Mouse (Mus musculus): ENCODE data around the gene Itgb3.

The Itgb3 gene

GRCm38 (mm10) chr11:104582630-104583364 lies 25.0 kb upstream of the Itgb3 start:
- DNase-seq = no peak

GRCm38 (mm10) chr11:104585495-104585894 lies 22.3 kb upstream of the Itgb3 start:
- no peak for DNase-seq

- DNase-seq = no peak
Measured at GRCm38 (mm10) chr11:104587904-104588303, 19.9 kb upstream of the Itgb3 start.

- DNase-seq = no peak
Measured at GRCm38 (mm10) chr11:104588513-104588912, 19.3 kb upstream of the Itgb3 start.

- DNase-seq = no peak
Measured at GRCm38 (mm10) chr11:104589570-104589969, 18.2 kb upstream of the Itgb3 start.

GRCm38 (mm10) chr11:104590148-104590547 lies 17.7 kb upstream of the Itgb3 start:
- peak; percentile 70 for DNase-seq

- DNase-seq = no peak
Measured at GRCm38 (mm10) chr11:104592066-104592835, 15.5 kb upstream of the Itgb3 start.

GRCm38 (mm10) chr11:104596365-104596764 lies 11.4 kb upstream of the Itgb3 start:
- no peak for DNase-seq

- DNase-seq = peak; percentile 34
Measured at GRCm38 (mm10) chr11:104599265-104599945, 8.4 kb upstream of the Itgb3 start.

- DNase-seq = no peak
Measured at GRCm38 (mm10) chr11:104600675-104601074, 7.1 kb upstream of the Itgb3 start.

GRCm38 (mm10) chr11:104604192-104604591 lies 3.6 kb upstream of the Itgb3 start:
- no peak for DNase-seq

GRCm38 (mm10) chr11:104608249-104608920 lies 585 bp downstream of the Itgb3 start:
- DNase-seq = no peak

GRCm38 (mm10) chr11:104609033-104609684 lies 1.4 kb downstream of the Itgb3 start:
- no peak for DNase-seq

GRCm38 (mm10) chr11:104609733-104610132 lies 1.9 kb downstream of the Itgb3 start:
- DNase-seq = no peak

- no peak for DNase-seq
Measured at GRCm38 (mm10) chr11:104611579-104612151, 3.9 kb downstream of the Itgb3 start.

GRCm38 (mm10) chr11:104613551-104613950 lies 5.8 kb downstream of the Itgb3 start:
- no peak for DNase-seq

GRCm38 (mm10) chr11:104614130-104614529 lies 6.3 kb downstream of the Itgb3 start:
- DNase-seq = no peak

- no peak for DNase-seq
Measured at GRCm38 (mm10) chr11:104616182-104616581, 8.4 kb downstream of the Itgb3 start.

GRCm38 (mm10) chr11:104618638-104619076 lies 10.9 kb downstream of the Itgb3 start:
- no peak for DNase-seq

GRCm38 (mm10) chr11:104619084-104620022 lies 11.6 kb downstream of the Itgb3 start:
- DNase-seq = no peak

Measured in cerebellum, adult 11-12 months (tissue).